Mouse (Mus musculus) adrenal gland, adult 8-10 months (tissue): ENCODE results near the gene Sorbs1. TPM values are rescaled to one million over a fixed set of nuclear protein-coding genes. Genes with fewer than 3 reads are reported as not detected.

ENCODE experiments used
- DNase-seq: peaks from one replicate; pipeline ENCODE4 v3.0.0; 2022
- total RNA-seq, 4 experiments: library from RNA; stranded (reverse); gene quantifications; 2 replicates each; pipeline ENCODE4 v1.2.4; 2022

The Sorbs1 gene
- total RNA-seq, 4 experiments from 2014 or later = 48.2 to 120 (median 68.1) TPM

DNA sequence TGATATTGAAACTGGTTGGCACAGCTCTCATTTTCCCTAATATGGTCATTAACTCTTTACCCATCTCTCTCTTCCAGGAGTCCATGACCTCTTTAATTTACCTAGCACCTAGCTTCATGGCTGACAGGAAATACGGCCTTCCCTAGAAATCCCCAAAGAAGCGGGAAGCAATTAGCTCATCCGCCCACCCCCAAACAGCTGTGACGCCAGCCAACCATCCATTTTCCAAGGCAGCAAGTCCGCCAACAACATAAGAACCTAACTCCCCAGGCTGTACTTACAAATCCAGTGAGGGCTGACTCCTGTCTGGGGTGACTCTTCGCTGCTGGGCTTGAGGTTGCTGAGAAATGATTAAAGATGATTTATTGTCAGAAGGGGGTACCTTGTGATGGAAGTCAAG, 214.4 kb downstream of the Sorbs1 start:
- no peak for DNase-seq

DNA sequence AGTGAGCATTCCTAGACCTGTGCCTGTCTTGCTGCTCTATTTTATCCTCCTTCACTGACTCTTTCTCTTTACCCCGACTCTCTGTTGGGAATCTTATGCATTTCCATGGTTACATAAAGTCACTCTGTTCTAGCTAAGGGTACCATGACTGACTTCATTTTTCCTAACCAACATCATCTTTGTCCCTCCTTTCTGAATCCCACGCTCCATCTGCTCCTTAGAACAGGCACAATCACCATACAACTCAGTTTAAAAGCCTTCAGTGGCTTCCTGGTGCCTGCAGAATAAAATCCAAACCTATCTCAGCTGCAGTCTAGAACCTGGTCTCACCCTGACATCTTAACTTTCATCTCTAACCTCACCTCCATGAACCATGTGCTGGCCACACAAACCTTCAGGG, 215.0 kb downstream of the Sorbs1 start:
- no peak for DNase-seq

DNA sequence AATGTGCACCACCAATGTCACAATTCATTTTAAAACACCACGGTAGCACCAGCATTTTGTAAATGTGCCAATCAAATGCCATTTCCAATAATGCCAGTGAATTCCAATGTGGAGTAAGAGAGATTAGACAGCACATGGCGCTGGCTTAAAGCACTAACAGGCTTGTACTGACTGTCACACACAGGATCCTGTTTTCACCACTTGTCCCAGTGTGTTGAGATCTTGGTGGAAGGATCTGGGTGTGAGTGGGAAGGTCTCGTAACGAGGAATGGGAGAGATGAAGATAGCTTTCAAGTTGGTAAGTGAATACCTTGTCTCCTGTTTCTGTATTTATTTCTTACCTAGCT, 215.8 kb downstream of the Sorbs1 start:
- no peak for DNase-seq

DNA sequence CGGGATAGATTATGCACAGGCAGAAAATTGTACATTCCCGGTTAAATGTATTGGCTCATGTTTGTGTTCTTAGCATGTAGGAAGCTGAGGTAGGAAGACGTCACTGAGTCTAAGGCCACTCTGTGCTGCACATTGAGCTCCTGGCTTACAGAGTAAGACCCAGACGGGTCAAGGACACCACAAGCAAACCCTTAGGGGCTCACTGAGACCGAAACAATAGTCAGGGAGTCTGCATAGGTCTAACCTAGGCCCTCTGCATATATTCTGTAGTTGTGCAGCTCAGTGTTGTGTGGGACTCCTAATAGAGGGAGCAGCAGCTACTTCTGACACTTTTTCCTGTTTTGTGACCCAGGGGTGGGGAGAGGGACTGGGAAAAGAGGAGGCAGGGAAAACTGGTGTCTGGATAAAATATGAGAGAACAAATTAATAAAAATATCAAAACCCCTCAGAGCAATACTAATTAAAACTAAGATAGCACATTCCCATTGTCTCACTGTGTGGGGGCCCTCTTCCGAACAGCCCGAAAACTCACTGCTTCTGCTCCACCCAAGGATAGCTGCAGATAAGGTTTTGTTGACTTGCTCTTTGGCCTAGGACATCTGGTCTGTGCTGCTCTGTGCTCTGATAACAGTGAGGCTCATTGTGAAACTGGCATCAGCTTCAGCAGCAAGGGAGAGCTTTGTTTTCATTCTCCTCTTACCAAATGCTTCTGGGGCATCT, 216.3 kb downstream of the Sorbs1 start:
- DNase-seq = no peak

DNA sequence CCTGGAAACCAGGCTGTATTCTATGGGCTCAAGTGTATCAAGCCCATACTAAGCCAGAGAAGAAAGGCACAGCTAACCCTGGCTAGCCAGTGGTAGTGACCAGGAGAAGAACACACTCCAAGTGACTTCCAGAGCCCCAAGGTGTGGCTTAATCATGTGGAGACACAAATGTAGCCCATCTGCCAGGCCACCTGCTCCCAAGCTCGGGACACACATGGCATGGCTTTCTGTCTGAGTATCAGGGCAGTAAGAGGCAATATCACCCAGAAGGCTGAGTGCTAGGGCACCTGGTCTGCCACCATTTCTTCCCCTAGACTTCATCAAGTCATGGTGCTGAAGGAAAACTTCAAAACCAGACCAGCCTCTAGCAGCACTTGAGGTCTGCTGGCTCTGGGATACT, 219.3 kb downstream of the Sorbs1 start:
- DNase-seq = no peak

DNA sequence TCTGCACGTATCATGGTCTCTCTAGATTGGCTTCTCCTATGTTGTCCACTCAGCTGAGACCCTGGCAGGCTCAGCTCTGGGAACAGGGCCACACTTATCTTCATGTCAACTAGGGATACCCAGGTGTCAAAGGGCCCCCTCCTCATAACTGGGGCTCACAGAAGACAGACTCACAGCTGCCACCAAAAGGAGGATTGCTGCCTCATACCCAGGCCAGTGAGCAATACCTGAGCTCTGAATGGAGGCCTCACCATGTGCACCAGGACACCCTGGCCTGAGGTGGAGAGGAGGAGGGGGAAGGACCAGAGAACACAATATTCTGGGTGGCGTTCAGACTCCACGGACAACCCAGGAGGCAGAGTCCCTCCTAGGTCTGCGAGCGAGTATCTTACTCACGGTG, 219.8 kb downstream of the Sorbs1 start:
- DNase-seq = no peak

DNA sequence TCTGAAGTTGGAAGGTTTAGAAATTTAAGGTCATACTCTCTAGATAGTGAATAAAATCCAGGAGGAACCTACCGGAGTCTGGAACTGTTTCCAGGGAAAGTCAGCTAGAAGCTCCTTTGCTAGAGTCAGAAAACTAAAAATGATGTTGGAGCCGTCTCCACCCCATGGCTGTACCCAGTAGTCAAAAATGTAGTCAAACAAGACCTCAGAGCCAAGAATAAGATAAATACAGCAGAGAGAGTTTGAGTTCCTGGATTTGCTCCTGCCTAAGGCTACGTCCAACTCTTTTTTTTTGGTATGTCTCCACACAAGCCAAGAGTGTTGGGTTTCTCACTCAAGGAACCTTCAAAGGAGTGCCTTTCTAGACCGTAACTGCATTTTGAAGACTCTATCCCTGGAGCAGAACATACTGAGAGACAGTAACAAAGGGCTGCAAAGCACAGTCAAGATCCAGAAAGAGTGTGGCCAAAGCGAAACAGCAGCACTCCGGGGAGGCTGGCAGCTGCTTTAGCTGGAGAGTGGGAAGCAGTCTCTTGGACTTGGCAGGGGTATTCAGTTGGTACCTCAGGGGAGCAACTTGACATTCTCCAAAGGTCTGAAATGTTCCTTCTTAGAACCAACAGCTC, 223.4 kb downstream of the Sorbs1 start:
- no peak for DNase-seq

DNA sequence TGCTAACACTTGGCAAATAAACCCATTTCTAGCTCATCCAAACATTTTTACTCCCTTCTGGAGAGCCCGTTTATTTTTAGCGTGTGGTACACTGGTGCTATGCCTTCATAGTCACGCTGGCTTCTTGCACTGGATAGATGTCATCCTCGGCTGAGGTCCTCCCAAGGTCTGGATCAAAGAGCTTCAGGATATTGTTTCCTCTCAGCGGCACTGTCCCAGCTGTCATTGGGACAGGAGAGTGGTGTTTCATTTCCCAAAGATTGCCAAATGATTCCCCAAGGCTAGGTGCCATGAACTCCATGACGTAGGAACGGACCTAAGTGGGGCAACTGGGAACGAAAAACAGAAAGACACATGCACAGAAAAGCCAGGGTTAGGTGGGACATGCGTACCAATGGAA, 225.2 kb downstream of the Sorbs1 start:
- no peak for DNase-seq

DNA sequence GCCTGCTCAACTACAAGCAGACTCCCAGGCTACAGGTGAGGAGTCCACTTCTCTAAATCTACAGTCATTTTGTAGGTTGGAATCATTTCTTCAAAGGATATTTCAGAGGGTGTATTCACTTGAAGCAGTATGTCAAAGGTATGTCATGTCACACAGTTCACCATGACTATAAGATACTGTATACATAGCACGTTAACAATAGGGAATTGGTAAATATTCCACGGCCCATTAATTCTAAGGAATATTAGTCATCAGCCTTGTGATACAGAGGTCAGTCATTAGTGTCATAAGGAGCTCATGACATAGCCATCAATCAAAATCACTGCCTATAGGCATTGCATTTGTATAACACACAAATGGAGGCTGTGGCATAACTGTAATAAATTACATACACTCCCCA, 228.9 kb downstream of the Sorbs1 start:
- no peak for DNase-seq

DNA sequence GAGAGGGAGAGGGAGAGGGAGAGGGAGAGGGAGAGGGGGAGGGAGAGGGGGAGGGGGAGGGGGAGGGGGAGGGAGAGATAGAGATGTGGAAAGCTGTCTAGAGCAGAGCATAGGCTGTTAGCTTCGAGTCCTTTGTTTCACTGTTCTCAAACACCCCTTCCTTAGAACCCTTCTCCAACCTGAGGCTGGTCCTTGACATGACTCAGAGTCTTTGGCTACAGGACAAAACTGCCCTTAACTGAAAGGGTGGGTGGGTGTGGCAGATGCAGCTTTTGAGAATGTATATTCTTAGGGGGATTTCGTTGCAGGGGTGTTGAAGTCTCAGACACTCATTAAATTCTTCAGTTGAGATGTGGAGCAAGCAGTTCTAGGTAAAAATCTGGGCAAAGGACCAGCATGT, 230.2 kb downstream of the Sorbs1 start:
- no peak for DNase-seq

DNA sequence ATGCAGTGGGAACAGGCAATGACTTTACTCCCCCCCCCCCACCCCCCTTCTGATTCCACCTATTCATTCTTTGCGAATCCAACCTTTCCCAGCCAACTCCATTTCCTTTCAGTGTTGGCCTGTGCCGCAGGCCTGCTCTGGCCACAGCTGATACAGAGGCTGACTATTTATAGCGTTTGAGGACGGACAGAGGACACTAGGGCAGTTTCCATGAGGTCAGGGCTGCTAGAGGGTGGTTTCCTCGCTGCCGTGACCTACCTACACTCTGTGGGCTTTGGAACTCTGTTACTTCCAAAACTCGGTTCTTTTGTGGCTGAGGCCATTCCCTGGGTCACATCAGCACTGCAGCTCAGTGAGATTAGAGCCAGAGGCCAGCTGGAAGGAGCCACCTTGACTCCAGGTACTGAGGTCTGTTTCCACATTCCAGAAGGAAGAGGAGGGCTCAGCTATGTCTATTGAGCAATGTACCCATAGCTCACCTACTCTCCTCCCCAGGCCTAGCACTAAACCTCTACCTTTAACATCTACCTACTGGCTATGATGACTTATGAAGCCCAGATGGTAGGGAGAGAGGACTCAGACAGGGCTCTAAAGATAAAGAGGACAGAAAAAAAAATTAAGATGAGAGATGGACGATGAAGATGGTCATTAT, 235.1 kb downstream of the Sorbs1 start:
- DNase-seq = no peak

DNA sequence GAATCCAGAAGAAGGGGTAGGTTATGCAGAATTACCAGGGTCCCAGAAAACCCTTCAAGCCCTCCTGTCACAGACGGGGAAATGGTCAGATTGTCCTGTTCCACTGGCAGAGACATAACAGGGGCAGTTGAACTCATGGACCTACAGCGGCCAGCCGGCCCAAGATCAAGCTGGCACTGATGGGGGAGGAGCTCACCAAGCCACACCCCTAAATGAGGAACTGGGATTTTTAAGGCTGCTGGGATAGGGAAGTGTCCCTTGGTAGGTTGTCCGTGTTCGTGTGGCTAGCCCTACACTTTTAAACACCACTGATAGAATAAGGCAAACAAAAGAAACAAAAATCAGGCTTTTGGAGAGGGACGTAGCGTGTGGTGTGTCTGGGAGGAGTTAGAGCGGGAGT, 236.1 kb downstream of the Sorbs1 start:
- DNase-seq = no peak

DNA sequence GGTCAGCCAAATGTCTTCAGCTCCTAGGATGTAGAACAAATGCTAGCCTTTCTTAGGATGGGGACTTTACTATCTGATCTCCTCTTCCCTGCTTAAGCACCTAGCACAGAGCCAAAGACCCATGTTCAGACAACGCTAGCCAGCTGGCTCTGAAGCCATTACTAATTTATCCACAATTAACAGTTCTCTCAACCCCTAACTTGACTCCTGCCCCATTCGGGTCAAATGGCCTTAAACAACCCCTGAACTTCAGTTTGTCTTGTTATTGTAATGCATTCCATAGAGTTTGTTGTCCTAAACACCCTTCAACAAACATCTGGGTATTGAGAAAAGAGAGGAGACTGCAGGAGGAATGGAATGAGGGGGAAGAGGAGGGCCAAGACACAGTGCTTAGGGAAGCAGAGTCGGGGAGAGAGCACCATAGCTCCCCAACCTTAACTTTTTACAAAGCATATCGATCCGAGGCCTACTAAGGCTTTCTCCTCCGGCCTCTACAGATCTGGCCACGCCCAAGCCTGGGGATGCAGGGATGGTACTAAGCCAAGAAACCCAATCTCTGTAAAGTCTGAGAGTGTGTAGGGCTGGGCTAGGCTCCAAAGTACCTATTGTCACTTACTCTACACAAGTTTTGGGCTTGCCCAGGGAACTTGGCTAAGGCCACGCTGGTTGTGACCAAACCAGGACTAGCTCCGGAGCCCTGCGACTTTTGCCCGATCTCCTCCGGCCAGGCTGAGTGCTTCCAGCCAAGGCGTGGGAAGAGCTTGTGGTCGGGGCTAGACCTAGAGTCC, 238.0 kb downstream of the Sorbs1 start:
- no peak for DNase-seq

DNA sequence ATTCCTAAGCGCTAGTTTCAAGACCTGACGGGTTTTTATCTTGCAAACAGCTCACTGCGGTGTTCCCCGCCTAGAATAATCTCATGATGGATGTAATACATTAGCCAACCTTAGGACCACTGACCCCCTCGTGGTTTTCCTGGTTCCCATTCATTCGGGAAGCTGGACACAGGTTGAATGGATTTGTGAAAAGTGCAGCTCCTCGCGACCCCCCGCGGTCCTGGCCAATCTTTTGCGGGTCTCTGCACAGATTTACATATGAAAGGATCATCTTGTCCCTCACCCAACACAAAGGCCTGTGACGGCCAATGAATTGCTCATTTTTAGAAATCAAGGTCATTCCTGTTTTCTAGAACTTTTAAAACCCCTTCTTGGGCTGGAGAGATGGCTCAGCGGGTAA, 240.9 kb downstream of the Sorbs1 start:
- DNase-seq = no peak

DNA sequence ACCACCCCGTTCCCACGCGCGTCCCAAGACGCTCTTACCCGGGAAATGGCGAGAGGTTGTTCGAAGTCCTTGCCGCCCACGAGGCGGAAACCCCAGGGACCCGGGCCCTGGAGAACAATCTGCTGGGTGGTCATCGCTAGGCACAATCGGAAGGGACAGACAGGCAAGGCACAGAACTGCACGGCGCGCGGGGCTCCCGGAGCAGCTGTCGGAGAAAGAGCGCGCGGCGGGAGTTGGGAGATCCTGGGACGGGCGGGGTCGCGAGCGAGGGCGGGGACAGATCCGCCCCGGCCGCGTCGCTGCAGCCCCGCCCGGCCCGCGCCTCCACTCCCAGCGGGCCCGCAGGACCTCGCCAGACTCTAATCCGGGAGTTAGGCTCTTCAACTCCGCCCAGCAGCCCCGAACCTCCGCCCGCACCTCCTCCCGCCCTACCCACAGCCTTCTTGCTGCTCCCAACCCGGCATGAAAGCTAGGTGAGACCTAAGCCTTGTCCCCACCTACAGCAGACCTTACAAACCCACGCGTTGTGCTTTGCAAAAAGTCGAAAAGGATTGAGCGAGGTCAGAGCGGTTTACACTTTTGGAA, 242.2 kb downstream of the Sorbs1 start, which contains the start of gene Pdlim1:
Gene Pdlim1 (minus strand): TSS at position 535 of the 585 bp plus-strand sequence.
- DNase-seq = peak; percentile 32

DNA sequence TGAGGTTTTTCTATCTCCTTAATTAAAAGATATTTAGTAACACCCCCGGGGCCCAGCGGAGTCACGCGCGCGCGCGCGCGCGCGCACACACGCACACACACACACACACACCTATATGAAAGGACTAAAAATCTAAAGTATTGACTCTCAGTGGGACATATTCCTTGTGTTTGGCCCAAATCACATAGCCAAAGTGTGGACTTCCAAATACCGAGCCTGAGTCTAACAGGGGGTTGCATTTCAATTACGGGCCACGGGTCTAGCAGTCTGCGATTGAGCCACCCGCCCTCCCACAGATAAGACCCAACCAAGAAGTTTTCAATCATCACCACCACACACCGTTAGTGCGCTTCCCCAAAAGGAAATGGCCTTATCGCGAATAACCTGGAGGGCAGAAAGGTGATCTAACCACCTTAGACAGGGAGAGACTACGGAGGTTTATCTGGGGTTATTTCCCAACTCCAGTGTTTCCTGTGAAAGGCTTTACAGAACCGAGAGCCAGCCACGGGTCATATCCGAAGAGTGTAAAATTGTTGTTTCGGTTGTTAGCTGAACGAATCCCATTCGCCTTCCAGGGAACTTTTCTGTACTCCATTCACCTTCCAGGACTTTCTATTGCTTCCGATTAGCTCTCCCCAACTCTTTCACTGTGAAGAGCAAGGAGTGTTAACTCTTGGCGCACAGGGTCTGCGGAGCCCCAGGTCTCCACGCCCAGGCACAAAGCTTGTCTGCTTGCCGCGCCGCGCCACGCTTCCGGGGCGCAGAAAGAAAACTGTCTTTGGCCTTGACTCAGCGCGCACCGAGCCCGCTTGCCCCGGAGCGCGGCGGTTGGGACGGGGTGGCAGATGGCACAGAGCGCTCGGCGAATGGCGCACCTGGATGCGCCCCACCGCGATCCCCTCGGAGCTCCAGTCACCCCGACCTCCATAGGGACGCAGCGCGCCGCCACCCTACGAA, 242.9 kb downstream of the Sorbs1 start:
- DNase-seq = peak; percentile 7

DNA sequence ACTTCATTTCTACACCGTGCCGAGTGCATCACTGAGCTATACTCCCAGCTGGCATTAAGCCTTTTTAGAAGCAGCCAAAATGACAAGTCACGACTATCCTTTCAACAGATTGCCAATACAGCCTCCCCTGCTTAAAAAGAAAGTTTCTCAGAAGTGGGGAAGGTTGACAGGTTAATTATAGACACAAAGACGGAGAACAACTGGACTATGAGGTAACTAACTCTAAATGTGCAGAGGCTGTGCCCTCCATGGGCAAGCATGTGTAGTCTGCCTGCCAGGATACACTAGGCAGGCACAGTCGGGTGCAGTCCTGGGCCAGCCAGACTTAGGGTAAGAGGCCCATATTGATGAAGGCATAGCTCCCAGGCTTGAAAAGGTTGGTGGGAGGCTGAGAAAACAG, 244.1 kb downstream of the Sorbs1 start:
- DNase-seq = no peak

DNA sequence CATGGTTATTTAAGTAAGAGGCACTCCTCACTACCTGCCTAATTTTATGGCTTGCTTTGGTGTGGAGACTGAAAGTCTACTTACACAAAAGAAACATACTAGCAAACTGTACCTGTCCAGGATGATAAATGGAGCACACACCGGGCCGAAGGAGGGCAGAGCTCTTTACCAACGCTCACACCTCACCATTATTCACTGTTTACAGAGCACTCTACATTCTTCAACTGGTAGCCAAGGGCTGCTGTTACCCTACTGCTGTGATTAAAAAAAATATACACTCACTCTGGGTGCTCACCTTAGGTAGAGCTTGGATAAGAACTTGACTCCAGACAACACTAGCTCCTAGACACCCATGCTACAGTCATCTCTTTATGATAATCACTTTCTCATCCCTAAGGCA, 245.1 kb downstream of the Sorbs1 start:
- DNase-seq = no peak

DNA sequence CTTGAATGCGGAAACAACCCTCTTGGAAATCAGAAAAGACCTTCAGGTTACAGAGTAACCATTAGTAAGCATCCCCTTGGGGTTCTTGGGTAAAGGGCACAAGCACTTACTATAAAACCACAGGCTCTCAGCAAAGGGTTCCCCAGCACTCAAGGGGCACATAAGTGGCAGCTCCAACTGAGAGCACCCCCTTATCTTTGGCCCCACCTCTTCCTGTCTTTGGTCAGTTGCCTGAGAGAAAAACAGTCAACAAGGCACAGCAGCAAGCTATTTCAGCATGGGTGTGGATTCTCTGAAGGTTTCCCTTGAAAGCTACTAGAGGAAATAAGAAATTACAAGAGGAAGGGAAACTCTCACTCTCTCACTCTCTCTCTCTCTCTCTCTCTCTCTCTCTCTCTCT, 246.2 kb downstream of the Sorbs1 start:
- DNase-seq = no peak

DNA sequence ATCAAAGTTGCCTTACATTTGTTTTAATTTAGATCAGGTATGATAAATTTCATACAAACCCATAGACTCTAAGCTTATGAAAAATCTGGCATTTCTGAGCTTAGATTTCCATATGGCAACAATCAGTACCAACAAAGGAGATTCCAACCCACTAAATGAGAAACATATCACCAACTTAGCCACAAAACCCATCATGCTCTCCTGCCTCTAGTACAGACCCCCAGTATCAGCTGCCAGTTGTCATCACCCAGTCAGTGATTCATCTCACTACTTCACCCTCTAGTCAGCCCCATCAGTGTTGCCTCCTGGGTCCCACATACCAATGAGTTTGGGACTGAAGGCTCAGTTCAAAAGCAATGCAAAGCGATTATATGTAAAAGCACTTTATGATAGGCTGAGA, 254.1 kb downstream of the Sorbs1 start:
- no peak for DNase-seq

DNA sequence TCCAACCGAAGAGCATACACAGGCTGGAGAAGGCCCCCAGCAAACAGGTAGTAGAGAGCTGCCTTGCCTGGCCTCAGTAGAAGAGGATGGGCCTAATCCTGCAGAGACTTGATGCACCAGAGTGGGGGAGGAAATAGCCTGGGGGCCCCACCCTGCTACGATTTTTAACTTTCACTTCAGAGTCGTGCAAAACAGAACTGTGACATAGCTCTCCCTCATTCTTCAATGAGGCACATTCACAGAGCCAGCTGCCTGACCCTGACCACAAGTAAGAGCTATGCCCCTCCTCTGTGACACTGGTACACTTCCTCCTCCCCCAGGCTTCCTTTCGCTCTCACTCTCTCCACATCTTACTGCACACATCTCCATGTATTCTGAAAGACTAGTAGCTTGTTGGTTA, 256.2 kb downstream of the Sorbs1 start:
- no peak for DNase-seq
